In the genomic region with DNA sequence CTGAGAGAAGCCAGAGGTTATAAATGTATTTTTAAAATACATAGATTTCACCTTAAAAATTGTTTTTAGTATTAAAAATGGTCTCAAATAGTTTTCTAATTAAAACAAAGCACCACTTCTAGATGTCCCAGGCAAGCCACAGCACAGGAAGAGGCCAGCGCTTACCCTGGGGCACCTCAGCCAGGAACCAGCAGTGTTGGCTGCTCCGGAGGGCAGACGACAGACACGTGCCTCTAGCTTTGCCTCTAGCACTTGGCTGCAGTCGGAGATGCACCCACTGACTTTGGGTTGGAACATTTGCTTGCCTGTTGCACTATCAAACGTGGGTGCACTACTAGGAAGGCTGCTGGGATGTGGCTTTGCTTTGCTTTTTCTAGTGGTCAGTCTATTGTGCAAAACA, we compare ENCODE assay signal across 25 mouse cellular contexts. TPM values are rescaled to one million over a fixed set of nuclear protein-coding genes. Genes with fewer than 3 reads are reported as not detected.
A peak's percentile ranks its signal among the peaks of the same experiment; 100 is the strongest.
DNase-seq lines count a peak whose midpoint lies in the region; TF ChIP-seq lines count a peak whose summit lies in the region.
"Had no signal": no experiment of that assay in that cellular context is flagged by ENCODE, and none has a peak within 500 bp of the region (broad histone marks: within the 10 kb centered on the region; RNA-seq: fewer than 3 reads in every experiment).

No protein-coding gene starts in this region.

- DNase-seq in cerebellum, postnatal 14 days, result peak; percentile 24 to 37
- DNase-seq in cerebellum, adult 18-20 months, result no peak
- peak; percentile 21 for DNase-seq in kidney, postnatal 10 days
- DNase-seq in kidney, postnatal 36 days, result no peak
- peak; percentile 42 for DNase-seq in thymus, postnatal 4 days
- no peak for DNase-seq in thymus, adult 18-20 months
- no peak for DNase-seq in gastrocnemius, adult 2 months
- DNase-seq: adrenal gland, postnatal 36 days; cerebellum, adult 2 months; cerebellum, postnatal 36 days; heart, postnatal 10 days; kidney, adult 11 months; liver, postnatal 0 days; lung, postnatal 36 days; midbrain, embryonic 14.5 days; right cerebral cortex, postnatal 25 days had no signal

- intact Hi-C loops in gastrocnemius, adult 2 months (cut with DNase I), result no loop called here

- H3K27ac ChIP-seq in gastrocnemius, adult 2 months, result no peak overlapping the region
- H3K27ac ChIP-seq: heart, embryonic 13.5 days; hindbrain, embryonic 10.5 days; hindbrain, embryonic 15.5 days; liver, embryonic 12.5 days had no signal

- H3K4me3 ChIP-seq in gastrocnemius, adult 2 months, result no peak overlapping the region
- H3K4me3 ChIP-seq: erythroblast, embryonic 14.5 days; heart, embryonic 13.5 days; hindbrain, embryonic 10.5 days; hindbrain, embryonic 15.5 days; liver, embryonic 12.5 days had no signal

- no peak for TF ChIP-seq CTCF in gastrocnemius, adult 2 months (IDR thresholded peaks at IDR 0.05)

RNA-seq across cellular contexts. Expression of a gene that starts 30.4 kb away (rescaled TPM):
- not detected for total RNA-seq in gastrocnemius, adult 2 months (2021)
- total RNA-seq: adrenal gland, postnatal 36 days; gastrocnemius, adult 8-10 months; heart, adult 8-10 months; heart, postnatal 10 days; left cerebral cortex, adult 18-20 months; neutrophil, adult 5-6 weeks had no signal

RNA-seq across cellular contexts. Expression of a gene that starts 30.6 kb away (rescaled TPM):
- total RNA-seq in gastrocnemius, adult 2 months (2021), result 10 to 100 TPM; 11.1 to 12.2 TPM

Comparison
In these comparisons a context has a peak if more than half of its experiments do, and no peak if none do; other contexts are left out.
1. DNase-seq: peak in cerebellum, postnatal 14 days (2 of 2), kidney, postnatal 10 days (single experiment) and thymus, postnatal 4 days (single experiment); none in cerebellum, adult 18-20 months (0 of 2), kidney, postnatal 36 days (0 of 2), thymus, adult 18-20 months (0 of 2) and gastrocnemius, adult 2 months (single experiment).